8 mouse cellular contexts compared by ENCODE assay signal in genomic region chr10:90576191-90577098, GRCm38 (mm10).
DNase-seq lines count a peak whose midpoint lies in the region; ATAC-seq lines count a peak whose summit lies in the region.

No protein-coding gene starts in this region.

- no peaks in the 10 kb centered on the region for H3K9me3 ChIP-seq in stomach, embryonic 15.5 days

- H3K9ac ChIP-seq in stomach, embryonic 15.5 days, result no peak overlapping the region

- no peaks in the 10 kb centered on the region for H3K36me3 ChIP-seq in stomach, embryonic 15.5 days

- intact Hi-C loops in gastrocnemius, postnatal 14 days (cut with DNase I; ENCODE audit: low total_unique reads), result no loop called here

- 23% methylated on average over 29 of the region's 29 CpGs for whole genome bisulfite sequencing in stomach, embryonic 15.5 days

- H3K4me2 ChIP-seq in stomach, embryonic 15.5 days, result peak overlapping the region; percentile 21

- DNase-seq in c-Kit-positive CD71-negative TER-119-negative erythroid progenitor cells, embryonic 14.5 days (ENCODE audit: low read depth), result peak; percentile 4
- peak; percentile 30 to 49 for DNase-seq in cerebellum, postnatal 36 days
- DNase-seq in layer of hippocampus, adult 18-20 months (ENCODE audit: low spot score in 2 of 2), result peak; percentile 73 to 89
- no peak for DNase-seq in gastrocnemius, postnatal 14 days
- no peak for DNase-seq in thymus, postnatal 25 days

- no peak overlapping the region for H3K27ac ChIP-seq in stomach, embryonic 15.5 days

- no peak overlapping the region; the same call in 1 of the 2 replicates for H3K4me3 ChIP-seq in stomach, embryonic 15.5 days (replicated peaks)

- no peaks in the 10 kb centered on the region for H3K27me3 ChIP-seq in stomach, embryonic 15.5 days (replicated peaks)

- no peaks in the 10 kb centered on the region for H3K4me1 ChIP-seq in stomach, embryonic 15.5 days

- 0 out of 2 replicates have a peak, but pooled peaks have one; percentile 14 for ATAC-seq in granulocyte monocyte progenitor cell, adult 5-6 weeks (replicated peaks; ENCODE audit: poor library complexity, severe bottlenecking)
- peak; percentile 46; the same call in 1 of the 2 replicates for ATAC-seq in megakaryocyte progenitor cell, adult 5-6 weeks (replicated peaks; ENCODE audit: poor library complexity)
- ATAC-seq in stomach, embryonic 15.5 days (ENCODE audit: insufficient read depth, low FRiP score, low read depth), result peak; percentile 53; the same call in 1 of the 2 replicates

Comparison
In these comparisons a context has a peak if more than half of its experiments do, and no peak if none do; other contexts are left out.
1. DNase-seq: peak in c-Kit-positive CD71-negative TER-119-negative erythroid progenitor cells, embryonic 14.5 days (single experiment), cerebellum, postnatal 36 days (2 of 2) and layer of hippocampus, adult 18-20 months (2 of 2); none in gastrocnemius, postnatal 14 days (single experiment) and thymus, postnatal 25 days (single experiment).
2. Peak in every context shown above with its lines, with median percentiles within 50 percentile points of each other: ATAC-seq.